Mouse (Mus musculus) olfactory bulb, adult 2 months (tissue): ENCODE data around the gene Per1. TPM values are rescaled to one million over a fixed set of nuclear protein-coding genes. Genes with fewer than 3 reads are reported as not detected.

ENCODE experiments used
- H3K27ac ChIP-seq: fragments of 200-500 bp; 2 replicates; pipeline ENCODE4 v1.5.1; 2012; ENCODE audit warnings: low read depth, low read length; ENCODE audit not compliant: insufficient read depth
- H3K4me1 ChIP-seq: fragments of 200-500 bp; 2 replicates; pipeline ENCODE4 v1.6.1; 2012; ENCODE audit warnings: low read length; ENCODE audit not compliant: control insufficient read depth, insufficient read depth
- H3K4me3 ChIP-seq: fragments of 200-500 bp; 2 replicates; pipeline ENCODE4 v1.5.1; 2012; ENCODE audit warnings: mild to moderate bottlenecking, low read depth, low read length, moderate library complexity; ENCODE audit not compliant: insufficient read depth
- CTCF ChIP-seq: fragments of 200-500 bp; IDR thresholded peaks from 2 replicates; pipeline ENCODE4 v1.5.1; 2012; ENCODE audit warnings: low read depth, mild to moderate bottlenecking, low read length, moderate library complexity; ENCODE audit not compliant: insufficient read depth
- POLR2A ChIP-seq: fragments of 200-500 bp; IDR thresholded peaks from 2 replicates; pipeline ENCODE4 v1.6.1; 2012; ENCODE audit warnings: mild to moderate bottlenecking, low read depth, low read length, moderate library complexity; ENCODE audit not compliant: insufficient read depth
- WGBS: fragments of 180-500 bp; shearing (Covaris S2); methylation state at CpG from one replicate; pipeline ENCODE4 v1.1.7; 2018; 5-methylcytosine and 5-hydroxymethylcytosine counted together
- polyA plus RNA-seq: library from polyadenylated mRNA; stranded (reverse); fragments of >200 nt; gene quantifications from 2 replicates; pipeline ENCODE4 v1.2.4, GENCODE M21; 2012; ENCODE audit warnings: low replicate concordance; ENCODE audit not compliant: missing spikeins, insufficient read depth, insufficient read length

The Per1 gene
- polyA plus RNA-seq, 1 experiment: not detected

DNA sequence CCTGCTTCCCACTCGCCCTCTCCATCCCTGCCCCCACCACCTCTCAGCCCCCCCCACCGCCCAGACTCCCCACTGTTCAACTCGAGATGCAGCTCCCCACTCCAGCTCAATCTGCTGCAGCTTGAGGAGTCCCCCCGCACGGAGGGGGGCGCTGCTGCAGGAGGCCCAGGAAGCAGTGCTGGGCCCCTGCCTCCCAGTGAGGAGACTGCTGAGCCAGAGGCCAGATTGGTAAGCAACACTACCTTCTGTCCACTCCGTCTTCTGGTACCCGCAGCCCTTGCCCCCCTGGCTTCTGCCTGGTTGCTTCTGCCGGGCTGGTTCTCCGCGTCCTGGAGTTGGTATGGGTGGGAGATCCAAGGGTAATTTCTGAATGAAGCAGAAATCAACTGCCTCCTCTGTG lies 11.8 kb downstream of the Per1 start:
- TF ChIP-seq POLR2A (no peak), CTCF (no peak)
- 80% methylated on average over 11 of the region's 11 CpGs for WGBS
- no peak overlapping the region for H3K4me3 ChIP-seq
- H3K27ac ChIP-seq: no peak overlapping the region
- peaks cover 37% of the 10 kb centered on the region for H3K4me1 ChIP-seq

DNA sequence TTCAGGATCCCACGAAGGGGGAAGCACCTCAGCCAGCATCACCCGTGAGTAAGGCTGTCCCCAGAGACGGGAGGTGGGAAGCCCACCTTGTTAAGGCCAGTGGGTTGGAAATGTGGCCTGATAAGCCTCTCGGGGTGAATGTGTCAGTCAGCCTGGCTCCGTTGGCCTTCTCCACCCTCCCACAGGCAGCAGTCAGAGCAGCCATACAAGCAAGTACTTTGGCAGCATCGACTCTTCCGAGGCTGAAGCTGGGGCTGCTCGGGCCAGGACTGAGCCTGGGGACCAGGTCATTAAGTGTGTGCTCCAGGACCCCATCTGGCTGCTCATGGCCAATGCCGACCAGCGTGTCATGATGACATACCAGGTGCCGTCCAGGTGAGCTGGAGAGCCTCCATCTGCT lies 12.7 kb downstream of the Per1 start:
- Histone ChIP-seq H3K4me1 (peaks cover 29% of the 10 kb centered on the region), H3K4me3 (no peak overlapping the region), H3K27ac (no peak overlapping the region)
- 89% methylated on average over 11 of the region's 11 CpGs for WGBS
- TF ChIP-seq CTCF (no peak), POLR2A (no peak)

DNA sequence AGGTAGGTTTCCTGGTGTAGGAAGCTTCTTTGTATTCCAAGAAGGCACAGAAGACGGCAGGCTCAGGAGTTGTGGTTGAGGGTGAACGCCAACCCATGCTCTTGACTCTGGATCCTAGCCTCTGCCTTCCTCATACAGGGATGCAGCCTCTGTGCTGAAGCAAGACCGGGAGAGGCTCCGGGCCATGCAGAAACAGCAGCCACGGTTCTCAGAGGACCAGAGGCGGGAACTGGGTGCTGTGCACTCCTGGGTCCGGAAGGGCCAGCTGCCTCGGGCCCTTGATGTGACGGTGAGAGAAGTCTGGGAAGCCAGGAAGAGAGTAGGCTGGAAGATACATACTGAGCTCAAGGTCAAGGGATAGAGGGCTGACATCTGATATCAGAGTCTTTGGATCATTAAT lies 13.2 kb downstream of the Per1 start:
- H3K4me3 ChIP-seq: no peak overlapping the region
- H3K27ac ChIP-seq: no peak overlapping the region
- TF ChIP-seq POLR2A: no peak
- TF ChIP-seq CTCF: no peak
- 91% methylated on average over 9 of the region's 9 CpGs for WGBS
- H3K4me1 ChIP-seq: peaks cover 23% of the 10 kb centered on the region

DNA sequence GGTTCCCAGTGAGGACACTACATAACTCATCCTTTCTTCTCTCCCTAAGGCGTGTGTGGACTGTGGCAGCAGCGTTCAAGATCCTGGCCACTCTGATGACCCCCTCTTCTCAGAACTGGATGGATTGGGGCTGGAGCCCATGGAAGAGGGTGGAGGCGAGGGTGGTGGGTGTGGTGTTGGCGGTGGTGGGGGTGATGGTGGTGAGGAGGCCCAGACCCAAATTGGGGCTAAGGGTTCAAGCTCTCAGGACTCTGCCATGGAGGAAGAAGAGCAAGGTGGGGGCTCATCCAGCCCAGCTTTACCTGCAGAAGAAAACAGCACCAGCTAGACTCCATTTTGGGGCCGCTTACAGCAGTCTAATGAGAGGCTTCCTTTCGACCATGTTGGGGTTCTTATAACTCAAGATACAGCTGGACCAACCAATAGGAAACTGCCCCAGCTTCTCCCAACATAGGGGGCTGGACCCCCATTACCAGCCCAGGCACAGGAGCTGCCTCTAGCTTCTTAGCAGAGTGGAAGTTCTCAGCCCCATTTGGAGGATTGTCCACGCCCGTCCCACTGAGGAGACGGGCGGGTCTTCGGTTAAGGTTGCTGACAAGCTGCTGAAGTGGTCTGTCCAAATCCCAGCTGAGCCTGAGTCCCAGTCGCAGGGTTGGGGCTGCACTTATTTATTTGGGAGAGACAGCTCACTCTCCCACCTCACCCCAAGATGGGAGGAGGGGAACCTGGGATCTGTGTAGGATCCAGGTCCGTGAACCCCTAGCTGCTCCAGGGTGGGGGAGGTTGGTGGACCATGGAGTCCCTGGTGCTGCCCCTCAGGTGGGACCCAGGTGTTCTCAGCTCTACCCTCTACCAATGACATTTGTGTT lies 14.2 kb downstream of the Per1 start:
- TF ChIP-seq CTCF (no peak), POLR2A (no peak)
- WGBS: 85% methylated on average over 13 of the region's 13 CpGs

DNA sequence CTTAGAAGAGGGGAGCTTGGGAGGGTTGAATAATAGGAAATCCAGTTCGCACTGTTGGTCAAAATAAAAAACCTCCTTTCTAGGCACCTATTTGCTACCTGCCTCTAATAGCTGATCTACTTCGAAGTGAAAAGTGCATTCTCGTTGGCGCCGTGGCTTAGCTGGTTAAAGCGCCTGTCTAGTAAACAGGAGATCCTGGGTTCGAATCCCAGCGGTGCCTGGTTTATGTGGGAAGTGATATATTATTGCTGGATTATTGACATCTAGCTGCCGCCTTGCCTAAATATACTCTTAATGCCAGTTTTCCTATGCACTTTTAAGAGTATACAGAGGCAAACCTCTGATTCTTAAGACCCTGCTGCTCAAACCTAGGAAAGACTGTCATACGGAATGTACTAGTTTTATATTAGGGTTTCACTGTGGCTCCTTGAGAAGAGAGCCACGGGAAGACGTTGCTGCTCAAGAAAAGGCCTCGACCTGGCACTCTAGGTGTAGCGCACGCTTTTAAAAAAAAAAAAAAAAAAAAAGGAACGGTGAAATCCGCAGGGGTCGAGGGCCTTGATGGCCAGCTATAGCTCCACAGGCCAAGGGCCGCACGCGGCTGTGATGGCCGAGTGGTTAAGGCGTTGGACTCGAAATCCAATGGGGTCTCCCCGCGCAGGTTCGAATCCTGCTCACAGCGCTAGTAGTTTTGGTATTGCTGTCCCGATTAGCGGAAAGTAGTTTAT lies 15.5 kb downstream of the Per1 start:
- TF ChIP-seq POLR2A: no peak
- no peak for TF ChIP-seq CTCF
- WGBS: 3% methylated on average over 30 of the region's 30 CpGs
- Histone ChIP-seq H3K4me3 (peak overlapping the region; percentile 38), H3K4me1 (peaks cover 7% of the 10 kb centered on the region), H3K27ac (no peak overlapping the region)

More for the DNA sequence above, 14.2 kb downstream of the Per1 start:
- Histone ChIP-seq H3K27ac (no peak overlapping the region), H3K4me1 (peaks cover 13% of the 10 kb centered on the region), H3K4me3 (no peak overlapping the region)

DNA sequence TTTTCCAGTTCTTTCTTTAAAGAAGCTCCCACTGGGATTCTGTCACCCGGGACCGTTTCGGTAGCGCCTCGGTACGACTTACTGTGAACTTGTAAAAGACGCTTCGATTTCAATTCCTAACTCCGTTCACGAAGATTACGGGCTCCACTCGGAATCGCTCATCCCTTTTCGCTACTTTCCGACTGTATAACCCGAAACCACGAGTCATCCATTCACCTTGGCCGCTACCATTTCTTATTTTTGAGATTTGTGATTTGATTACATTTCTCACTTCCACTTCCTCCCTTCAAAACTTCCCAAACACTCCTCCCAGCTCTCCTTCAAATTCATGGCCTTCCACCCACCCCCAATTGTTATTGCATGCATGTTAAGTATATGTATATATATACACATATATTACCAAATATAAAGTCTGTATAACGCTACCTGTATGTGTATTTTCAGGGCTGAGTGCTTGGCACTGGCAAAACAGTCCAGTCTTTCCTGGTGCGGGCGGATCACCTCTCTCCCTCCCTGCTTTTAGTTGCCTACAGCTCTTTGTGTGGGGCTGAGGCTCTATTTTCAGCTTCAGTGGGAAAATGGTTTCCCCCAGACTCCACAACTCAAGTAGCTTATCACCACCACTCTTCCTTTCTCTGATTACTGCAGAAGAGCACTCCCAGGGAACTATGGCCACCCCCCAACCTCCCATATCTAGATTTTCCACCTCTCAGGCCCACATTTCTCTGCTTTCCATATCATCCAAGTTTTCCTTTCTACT lies 16.2 kb downstream of the Per1 start:
- Histone ChIP-seq H3K4me3 (peak overlapping the region; percentile 38; the same call in 1 of the 2 replicates), H3K27ac (no peak overlapping the region), H3K4me1 (peaks cover 7% of the 10 kb centered on the region)
- no peak for TF ChIP-seq POLR2A
- TF ChIP-seq CTCF: no peak
- WGBS: 13% methylated on average over 21 of the region's 21 CpGs

DNA sequence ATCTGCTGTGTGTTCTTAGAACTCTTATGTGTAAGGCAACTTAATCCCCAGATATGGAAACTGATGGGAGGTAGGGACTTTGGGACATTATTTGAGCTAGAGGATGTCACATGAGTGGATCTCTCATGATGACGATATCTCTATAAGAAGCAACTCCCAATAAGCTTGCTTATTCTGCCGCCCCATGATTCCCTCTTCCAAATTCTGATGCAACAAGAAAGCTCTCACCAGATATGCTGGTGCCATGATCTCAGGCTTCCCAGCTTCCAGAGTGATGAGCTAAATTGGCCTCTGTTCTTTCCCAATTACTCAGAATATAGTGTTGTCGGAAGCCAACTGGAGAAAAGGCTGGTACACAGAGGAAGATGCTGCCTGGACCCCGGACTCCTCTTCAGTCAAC lies 16.8 kb downstream of the Per1 start:
- H3K4me1 ChIP-seq: peaks cover 6% of the 10 kb centered on the region
- WGBS: 65% methylated on average over 4 of the region's 4 CpGs
- TF ChIP-seq POLR2A (no peak), CTCF (no peak)
- no peak overlapping the region for H3K4me3 ChIP-seq
- no peak overlapping the region for H3K27ac ChIP-seq

DNA sequence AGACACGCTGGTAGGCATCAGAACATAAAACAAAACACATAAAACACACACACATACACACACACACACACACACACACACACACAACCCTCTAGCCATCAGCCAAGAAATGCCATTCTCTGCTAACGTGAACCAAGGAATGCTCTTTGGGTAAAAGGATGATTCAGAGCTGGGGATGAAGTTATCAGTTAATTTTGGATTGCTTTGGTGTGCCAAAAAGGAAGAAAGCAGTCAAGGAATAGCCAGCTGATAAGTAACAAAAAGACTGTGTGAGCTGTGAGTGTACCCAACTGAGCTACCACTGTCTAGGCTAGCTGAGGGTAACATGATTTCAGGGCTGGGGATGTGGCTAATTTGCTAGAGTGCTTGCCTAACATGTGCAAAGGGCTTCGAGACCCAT lies 19.0 kb downstream of the Per1 start:
- TF ChIP-seq CTCF (no peak), POLR2A (no peak)
- 75% methylated on average over 3 of the region's 3 CpGs for WGBS
- Histone ChIP-seq H3K4me1 (peaks cover 7% of the 10 kb centered on the region), H3K27ac (no peak overlapping the region), H3K4me3 (no peak overlapping the region)
